ENCODE assay signal across 24 mouse cellular contexts in the genomic region with DNA sequence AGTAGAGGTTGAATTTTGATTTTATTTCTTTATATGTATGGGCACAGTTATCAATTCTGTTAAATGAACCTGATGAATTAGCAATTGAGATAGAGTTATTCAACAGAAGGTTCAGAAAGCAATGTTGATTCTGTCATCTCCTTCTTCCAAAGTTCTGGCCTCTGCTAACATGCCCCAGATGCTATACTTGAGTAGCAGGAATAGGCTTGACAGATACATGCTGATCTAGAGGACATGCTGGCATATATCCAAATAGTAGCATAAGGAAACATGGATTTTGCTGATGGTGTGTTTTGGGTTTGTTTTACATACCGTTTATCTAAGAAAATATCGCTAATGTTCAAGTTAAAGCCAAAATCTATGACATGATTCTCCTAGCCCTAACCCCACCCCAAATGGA.
"Had no signal": no experiment of that assay in that cellular context is flagged by ENCODE, and none has a peak within 500 bp of the region (broad histone marks: within the 10 kb centered on the region; RNA-seq: fewer than 3 reads in every experiment).

No protein-coding gene starts in this region.

- H3K9me3 ChIP-seq: heart, embryonic 10.5 days; heart, embryonic 12.5 days; hindbrain, embryonic 10.5 days; hindbrain, embryonic 12.5 days; intestine, embryonic 15.5 days; limb, embryonic 10.5 days; limb, embryonic 12.5 days had no signal

- H3K27me3 ChIP-seq: heart, embryonic 12.5 days; hindbrain, embryonic 12.5 days; intestine, embryonic 15.5 days; limb, embryonic 12.5 days had no signal

- DNase-seq: gastrocnemius, adult 2 months; gastrocnemius, postnatal 10 days; gastrocnemius, postnatal 25 days; heart, adult 18-20 months; heart, postnatal 10 days; heart, postnatal 4 days; kidney, adult 18-20 months; kidney, adult 8-10 months; kidney, postnatal 10 days; kidney, postnatal 25 days; kidney, postnatal 4 days had no signal

- H3K4me2 ChIP-seq: heart, embryonic 12.5 days; hindbrain, embryonic 12.5 days; hindbrain, embryonic 14.5 days; intestine, embryonic 15.5 days; limb, embryonic 12.5 days had no signal

- H3K27ac ChIP-seq: gastrocnemius, adult 2 months; heart, embryonic 10.5 days; hindbrain, embryonic 10.5 days; hindbrain, embryonic 12.5 days; hindbrain, embryonic 14.5 days; intestine, embryonic 15.5 days; layer of hippocampus, adult 2 months; left cerebral cortex, adult 2 months; limb, embryonic 10.5 days; limb, embryonic 12.5 days had no signal

- H3K4me1 ChIP-seq: heart, embryonic 10.5 days; heart, embryonic 12.5 days; hindbrain, embryonic 10.5 days; hindbrain, embryonic 12.5 days; intestine, embryonic 15.5 days; limb, embryonic 10.5 days; limb, embryonic 12.5 days had no signal

- ATAC-seq: hindbrain, embryonic 16.5 days; inflammation-experienced regulatory T-cells, adult 6 months; intestine, embryonic 15.5 days; intestine, postnatal 0 days had no signal

- H3K36me3 ChIP-seq: heart, embryonic 10.5 days; heart, embryonic 12.5 days; hindbrain, embryonic 10.5 days; hindbrain, embryonic 12.5 days; intestine, embryonic 15.5 days; limb, embryonic 10.5 days; limb, embryonic 12.5 days had no signal

- H3K4me3 ChIP-seq: gastrocnemius, adult 2 months; heart, embryonic 10.5 days; heart, embryonic 12.5 days; hindbrain, embryonic 10.5 days; hindbrain, embryonic 12.5 days; intestine, embryonic 15.5 days; layer of hippocampus, adult 2 months; left cerebral cortex, adult 2 months; limb, embryonic 10.5 days; limb, embryonic 12.5 days had no signal

- H3K9ac ChIP-seq: heart, embryonic 12.5 days; hindbrain, embryonic 12.5 days; hindbrain, embryonic 14.5 days; intestine, embryonic 15.5 days; limb, embryonic 12.5 days had no signal
